Mouse (Mus musculus): ENCODE results near the gene Oaz1.

The Oaz1 gene

GRCm38 (mm10) chr10:80845055-80845693 is 18.7 kb downstream of the Oaz1 start:
- no peak for DNase-seq (ENCODE audit: low read depth, low spot score)

DNA sequence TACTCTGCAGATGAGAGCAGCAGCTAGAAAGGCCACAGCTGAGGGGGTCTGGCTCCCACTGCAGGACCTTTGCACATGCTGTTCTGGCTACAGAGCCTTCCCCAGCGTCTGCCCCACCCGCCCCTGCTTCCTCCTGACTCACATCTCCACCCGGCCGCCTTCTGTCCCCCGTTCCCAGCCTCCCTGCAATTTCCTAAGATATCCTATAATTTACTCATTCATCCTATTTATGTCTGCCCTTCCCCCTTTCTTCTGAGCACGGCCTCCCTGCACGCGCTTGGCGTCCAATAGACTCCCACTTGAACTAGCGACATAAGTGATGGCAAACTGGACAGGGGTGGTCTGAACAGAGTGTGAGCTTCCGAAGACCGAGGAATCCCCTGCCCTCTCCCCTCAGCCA is 19.3 kb downstream of the Oaz1 start:
- no peak for DNase-seq (ENCODE audit: low read depth, low spot score)

DNA sequence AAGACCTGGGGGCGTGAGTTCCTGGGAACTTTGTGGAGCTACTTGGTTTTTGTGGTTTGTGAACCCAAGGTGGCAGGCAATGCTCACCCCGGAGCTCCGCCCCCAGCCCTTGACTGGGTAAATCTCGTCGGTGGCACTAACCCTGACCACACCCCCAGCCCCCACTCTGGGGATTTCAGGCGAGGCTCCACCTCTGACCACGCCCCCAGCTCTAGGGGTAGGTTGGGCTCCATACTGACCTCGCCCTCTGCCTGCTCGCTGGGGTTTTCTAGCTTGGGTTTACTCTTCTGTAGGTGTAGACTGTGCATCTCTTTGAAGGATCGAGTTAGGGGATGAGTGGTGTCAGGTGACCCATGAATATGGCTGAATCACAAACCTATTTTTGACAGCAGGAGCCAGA is 22.1 kb downstream of the Oaz1 start:
- no peak for DNase-seq (ENCODE audit: low read depth, low spot score)

GRCm38 (mm10) chr10:80854913-80855748 is 28.7 kb downstream of the Oaz1 start, which contains the start of the genes Lsm7 and Sppl2b:
TSS of gene Lsm7 (minus strand) at chr10:80855209.
TSS of gene Sppl2b (plus strand) at chr10:80855275.
- DNase-seq (ENCODE audit: low read depth, low spot score), result peak; percentile 92

DNA sequence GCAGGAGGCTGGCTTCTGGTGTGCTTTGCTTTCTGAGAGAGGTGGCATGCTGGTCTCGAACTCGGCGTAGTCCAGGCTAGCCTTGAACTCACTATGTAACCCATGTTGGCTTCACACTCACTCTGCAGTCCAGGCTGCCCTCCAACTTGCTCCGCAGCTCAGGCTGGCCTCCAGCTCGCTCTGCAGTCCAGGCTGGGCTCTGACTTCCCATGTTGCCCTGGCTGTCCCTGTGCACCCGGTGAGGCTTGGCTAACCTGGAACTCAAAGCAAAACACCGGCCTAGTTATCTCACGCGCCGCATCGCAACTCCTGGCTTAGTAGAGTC is 29.3 kb downstream of the Oaz1 start:
- no peak for DNase-seq (ENCODE audit: low read depth, low spot score)

DNA sequence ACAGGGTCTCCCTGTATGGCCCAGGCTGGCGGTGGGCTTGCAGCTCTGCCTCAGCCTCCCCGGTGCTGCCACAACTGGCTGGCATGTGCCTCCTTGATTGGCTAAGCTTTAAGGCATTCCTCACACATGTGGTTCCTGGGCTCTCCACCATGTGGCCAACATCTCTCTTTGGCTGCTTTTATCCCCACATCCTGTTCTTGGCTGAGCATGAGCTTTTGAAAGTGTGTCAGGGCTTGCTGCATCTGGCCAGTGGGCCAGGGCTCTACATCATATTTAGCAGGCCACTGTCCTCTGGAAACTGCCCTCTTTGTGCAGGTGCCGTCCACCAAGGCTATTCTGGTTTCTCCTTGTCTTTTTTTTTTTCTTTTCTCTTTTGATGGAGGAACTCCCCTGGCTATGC is 29.8 kb downstream of the Oaz1 start:
- DNase-seq (ENCODE audit: low read depth, low spot score), result no peak

DNA sequence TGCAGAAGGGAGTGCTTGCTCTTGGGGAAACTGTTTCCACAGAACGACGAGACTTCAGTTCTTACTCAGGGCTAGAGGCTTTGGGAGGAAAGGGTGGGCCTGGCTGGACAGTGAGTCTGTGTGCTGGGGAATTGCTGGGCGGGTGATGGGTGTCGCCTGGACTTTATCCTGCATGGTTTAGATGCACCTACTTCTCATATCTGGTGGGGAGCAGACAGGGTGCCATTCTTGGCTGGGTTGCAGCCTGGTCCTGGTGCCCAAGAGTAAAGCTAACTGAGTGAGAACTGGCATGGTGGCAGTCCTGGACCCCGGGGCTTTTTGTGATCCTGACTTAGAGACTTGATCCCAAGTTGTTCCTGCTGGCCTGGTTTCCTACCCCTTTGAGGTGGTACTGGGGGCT is 30.5 kb downstream of the Oaz1 start:
- no peak for DNase-seq (ENCODE audit: low read depth, low spot score)

DNA sequence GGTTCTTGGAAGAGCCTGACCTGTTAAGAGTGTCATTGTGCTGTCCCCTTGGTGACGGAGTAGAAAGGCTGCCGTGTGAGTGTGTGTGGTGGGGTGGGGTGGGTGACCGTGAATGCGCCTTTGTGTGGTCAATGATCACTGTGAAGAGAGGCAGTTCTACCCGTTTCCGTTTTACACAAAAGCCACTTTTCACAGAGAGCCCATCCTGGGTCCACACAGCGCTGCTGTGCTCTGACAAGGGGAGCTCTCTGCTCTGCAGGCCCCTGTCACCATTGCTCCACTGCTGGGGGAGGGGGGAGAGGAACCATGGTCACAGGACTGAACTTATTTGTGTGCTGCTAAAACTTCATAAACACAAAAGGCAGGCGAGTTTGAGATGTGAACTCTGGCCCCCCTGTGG is 30.9 kb downstream of the Oaz1 start:
- DNase-seq (ENCODE audit: low read depth, low spot score), result no peak

GRCm38 (mm10) chr10:80857848-80858247 is 31.4 kb downstream of the Oaz1 start:
- no peak for DNase-seq (ENCODE audit: low read depth, low spot score)

- no peak for DNase-seq (ENCODE audit: low read depth, low spot score)
Measured at GRCm38 (mm10) chr10:80858350-80858935, 32.0 kb downstream of the Oaz1 start.

DNA sequence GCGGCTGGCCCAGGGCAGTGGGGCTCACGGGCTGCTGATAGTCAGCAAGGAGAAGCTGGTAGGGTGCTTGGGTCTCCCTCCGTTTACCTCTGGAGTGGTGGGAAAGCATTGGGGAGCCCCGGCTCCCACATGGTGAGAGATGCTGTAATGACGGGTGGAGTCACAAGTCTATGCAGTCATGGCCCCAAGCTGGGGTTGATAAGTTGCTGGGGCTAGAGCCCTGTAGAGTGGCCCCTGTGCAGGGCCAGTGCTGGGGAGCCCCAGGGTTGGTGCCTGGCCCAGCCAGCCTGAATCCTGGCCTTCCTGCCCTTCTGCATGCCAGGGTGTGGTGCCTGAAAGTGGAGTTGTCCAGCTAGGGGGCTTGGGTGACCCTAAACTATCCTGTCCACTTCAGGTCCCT is 35.8 kb downstream of the Oaz1 start:
- no peak for DNase-seq (ENCODE audit: low read depth, low spot score)

DNA sequence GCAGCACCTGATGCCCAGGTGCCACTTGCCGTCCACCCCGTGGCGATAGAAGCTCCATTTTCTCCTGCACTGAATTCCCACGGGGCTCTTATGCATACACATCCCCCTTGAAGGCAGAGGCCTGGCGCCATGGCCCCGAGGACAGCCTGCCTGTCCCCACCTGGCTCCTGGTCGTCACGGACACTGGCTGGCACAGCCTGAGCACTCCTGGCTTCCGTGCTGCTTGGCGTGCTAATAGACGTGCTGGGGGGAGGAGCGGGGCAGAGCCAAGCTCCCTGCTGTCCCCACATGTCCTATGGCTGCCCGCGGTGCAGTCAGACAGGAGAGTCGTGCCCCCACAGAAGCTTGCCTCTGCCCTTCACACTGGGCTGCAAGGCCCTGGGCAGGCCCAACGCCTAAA is 38.0 kb downstream of the Oaz1 start:
- no peak for DNase-seq (ENCODE audit: low read depth, low spot score)

- no peak for DNase-seq (ENCODE audit: low read depth, low spot score)
Measured at GRCm38 (mm10) chr10:80870993-80871392, 44.5 kb downstream of the Oaz1 start.

DNA sequence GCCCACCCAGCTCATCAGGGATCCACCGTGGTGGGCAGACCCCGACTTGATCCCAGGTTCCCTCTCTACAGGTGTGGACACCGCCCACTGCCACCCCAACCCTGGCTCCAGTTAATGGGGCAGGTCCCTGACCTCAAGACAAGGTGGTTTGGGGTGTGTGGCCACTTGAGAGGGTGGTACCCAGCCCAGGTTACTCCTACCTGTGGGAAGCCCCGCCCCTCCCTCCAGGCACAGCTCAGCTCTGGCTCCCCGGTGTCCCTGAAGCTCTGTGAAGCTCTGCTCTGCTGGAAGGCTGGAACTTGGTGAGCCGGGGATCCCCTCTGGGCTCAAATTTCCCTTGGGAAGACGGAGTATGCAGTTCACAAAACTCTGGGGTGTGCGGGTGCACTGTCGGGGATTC is 45.1 kb downstream of the Oaz1 start, which contains the start of gene Tmprss9:
TSS of gene Tmprss9 (plus strand) at position 268 of the 400 bp plus-strand sequence.
- no peak for DNase-seq (ENCODE audit: low read depth, low spot score)

GRCm38 (mm10) chr10:80874035-80874434 is 47.6 kb downstream of the Oaz1 start:
- no peak for DNase-seq (ENCODE audit: low read depth, low spot score)

- DNase-seq (ENCODE audit: low read depth, low spot score), result peak; percentile 23
Measured at GRCm38 (mm10) chr10:80876028-80876427, 49.6 kb downstream of the Oaz1 start.

- no peak for DNase-seq (ENCODE audit: low read depth, low spot score)
Measured at GRCm38 (mm10) chr10:80876594-80876993, 50.1 kb downstream of the Oaz1 start.
